Mouse (Mus musculus) erythroblast, embryonic 14.5 days (primary cell): ENCODE data around the gene Abhd4. TPM values are rescaled to one million over a fixed set of nuclear protein-coding genes. Genes with fewer than 3 reads are reported as not detected.

Experiments
- H3K27me3 ChIP-seq: 2 replicates; pipeline ENCODE4 v1.6.1; 2012; ENCODE audit warnings: inconsistent platforms; ENCODE audit not compliant: control insufficient read depth
- H3K36me3 ChIP-seq: 2 replicates; pipeline ENCODE4 v1.6.1; 2012; ENCODE audit warnings: mild to moderate bottlenecking, inconsistent platforms; ENCODE audit not compliant: control insufficient read depth
- H3K4me1 ChIP-seq: 2 replicates; pipeline ENCODE4 v1.6.1; 2012; ENCODE audit warnings: inconsistent platforms; ENCODE audit not compliant: control insufficient read depth
- H3K4me3 ChIP-seq: replicated peaks from 2 replicates; pipeline ENCODE3; 2012; ENCODE audit warnings: moderate library complexity, mild to moderate bottlenecking, inconsistent platforms
- H3K9me3 ChIP-seq: 2 replicates; pipeline ENCODE4 v1.6.1; 2012; ENCODE audit warnings: low read length, inconsistent platforms, mixed read lengths; ENCODE audit not compliant: control insufficient read depth
- GATA1 ChIP-seq: IDR thresholded peaks from 2 replicates; pipeline ENCODE4 v1.6.1; 2012; ENCODE audit warnings: low read length, inconsistent platforms, mixed read lengths
- TAL1 ChIP-seq: IDR thresholded peaks from 3 replicates; pipeline ENCODE4 v1.6.1; 2012; ENCODE audit warnings: low read length, inconsistent platforms, mixed read lengths
- polyA plus RNA-seq: library from polyadenylated mRNA; stranded (reverse); fragments of >175 nt; gene quantifications from 2 replicates; pipeline ENCODE4 v1.2.3, GENCODE M21; 2012

Abhd4 gene
- polyA plus RNA-seq, 1 experiment = 1.3 TPM

- Histone ChIP-seq H3K9me3 (no peaks in the 10 kb centered on the region), H3K36me3 (no peaks in the 10 kb centered on the region), H3K4me1 (peaks cover 5% of the 10 kb centered on the region), H3K27me3 (peaks cover 4% of the 10 kb centered on the region; the same call in 1 of the 2 replicates), H3K4me3 (no peak overlapping the region)
- TF ChIP-seq TAL1 (no peak), GATA1 (no peak)
These were observed 34.1 kb upstream of the Abhd4 start for GRCm38 (mm10) chr14:54219849-54220248.

GRCm38 (mm10) chr14:54220726-54221494 is 33.1 kb upstream of the Abhd4 start:
- TF ChIP-seq GATA1 = no peak
- no peak for TF ChIP-seq TAL1
- no peaks in the 10 kb centered on the region for H3K9me3 ChIP-seq
- H3K4me3 ChIP-seq = no peak overlapping the region
- H3K27me3 ChIP-seq = no peaks in the 10 kb centered on the region
- H3K4me1 ChIP-seq = peaks cover 5% of the 10 kb centered on the region
- H3K36me3 ChIP-seq = no peaks in the 10 kb centered on the region

GRCm38 (mm10) chr14:54221641-54222040 is 32.3 kb upstream of the Abhd4 start:
- no peak for TF ChIP-seq TAL1
- no peak for TF ChIP-seq GATA1
- no peak overlapping the region for H3K4me3 ChIP-seq
- H3K9me3 ChIP-seq = no peaks in the 10 kb centered on the region
- peaks cover 5% of the 10 kb centered on the region for H3K4me1 ChIP-seq
- H3K36me3 ChIP-seq = no peaks in the 10 kb centered on the region
- H3K27me3 ChIP-seq = no peaks in the 10 kb centered on the region

GRCm38 (mm10) chr14:54222289-54222727 is 31.7 kb upstream of the Abhd4 start:
- Histone ChIP-seq H3K9me3 (no peaks in the 10 kb centered on the region), H3K36me3 (no peaks in the 10 kb centered on the region), H3K4me3 (no peak overlapping the region), H3K4me1 (peaks cover 11% of the 10 kb centered on the region), H3K27me3 (no peaks in the 10 kb centered on the region)
- no peak for TF ChIP-seq GATA1
- no peak for TF ChIP-seq TAL1

GRCm38 (mm10) chr14:54223315-54224063 is 30.5 kb upstream of the Abhd4 start:
- no peak overlapping the region for H3K4me3 ChIP-seq
- H3K4me1 ChIP-seq = peaks cover 20% of the 10 kb centered on the region
- H3K36me3 ChIP-seq = no peaks in the 10 kb centered on the region
- TF ChIP-seq GATA1 (no peak), TAL1 (no peak)
- H3K27me3 ChIP-seq = no peaks in the 10 kb centered on the region
- no peaks in the 10 kb centered on the region for H3K9me3 ChIP-seq

GRCm38 (mm10) chr14:54224064-54224417 is 29.9 kb upstream of the Abhd4 start:
- Histone ChIP-seq H3K36me3 (no peaks in the 10 kb centered on the region), H3K4me1 (peaks cover 20% of the 10 kb centered on the region), H3K9me3 (no peaks in the 10 kb centered on the region), H3K4me3 (no peak overlapping the region), H3K27me3 (no peaks in the 10 kb centered on the region)
- TF ChIP-seq GATA1 (no peak), TAL1 (no peak)

- TF ChIP-seq TAL1 (no peak), GATA1 (no peak)
- H3K36me3 ChIP-seq = no peaks in the 10 kb centered on the region
- H3K4me3 ChIP-seq = no peak overlapping the region
- no peaks in the 10 kb centered on the region for H3K27me3 ChIP-seq
- H3K4me1 ChIP-seq = peaks cover 20% of the 10 kb centered on the region
- no peaks in the 10 kb centered on the region for H3K9me3 ChIP-seq
These were observed 29.2 kb upstream of the Abhd4 start for GRCm38 (mm10) chr14:54224484-54225467.

GRCm38 (mm10) chr14:54225725-54226124 is 28.3 kb upstream of the Abhd4 start:
- Histone ChIP-seq H3K4me3 (no peak overlapping the region), H3K27me3 (no peaks in the 10 kb centered on the region), H3K4me1 (peaks cover 18% of the 10 kb centered on the region), H3K9me3 (no peaks in the 10 kb centered on the region), H3K36me3 (no peaks in the 10 kb centered on the region)
- TF ChIP-seq TAL1 (no peak), GATA1 (no peak)
